Mouse (Mus musculus) left cerebral cortex, adult 8-10 months (tissue): ENCODE measurements around the gene Cnfn. TPM values are rescaled to one million over a fixed set of nuclear protein-coding genes. Genes with fewer than 3 reads are reported as not detected.
"Not testable (repeated sequence)": the region's sequence is repeated elsewhere in the genome, so short reads cannot be mapped to it uniquely, and the experiment has no call there.

ENCODE experiments used
- DNase-seq, 2 experiments: peaks; one replicate each; pipeline ENCODE4 v3.0.0; 2022; ENCODE audit warnings: low spot score in 2 of 2
- total RNA-seq, 4 experiments: library from RNA; stranded (reverse); gene quantifications; 2 replicates each; pipeline ENCODE4 v1.2.4; 2022

The Cnfn gene
- total RNA-seq, 4 experiments from 2014 or later, result not detected

GRCm38 (mm10) chr7:25365937-25366625, 3.4 kb downstream of the Cnfn start:
- DNase-seq, result no peak

GRCm38 (mm10) chr7:25363632-25364031, 5.9 kb downstream of the Cnfn start:
- no peak for DNase-seq

GRCm38 (mm10) chr7:25363151-25363550, 6.4 kb downstream of the Cnfn start:
- DNase-seq, result no peak

GRCm38 (mm10) chr7:25358721-25359206, 10.8 kb downstream of the Cnfn start:
- DNase-seq, result no peak

- DNase-seq, result no peak
These were observed 20.7 kb downstream of the Cnfn start for GRCm38 (mm10) chr7:25348861-25349260.

- no peak for DNase-seq
These were observed 28.3 kb downstream of the Cnfn start for GRCm38 (mm10) chr7:25341000-25341784.

GRCm38 (mm10) chr7:25339329-25339728, 30.2 kb downstream of the Cnfn start:
- no peak for DNase-seq

GRCm38 (mm10) chr7:25334472-25334871, 35.1 kb downstream of the Cnfn start:
- DNase-seq, result no peak

- DNase-seq, result peak in 1 of 2 experiments; percentile 36
These were observed 35.8 kb downstream of the Cnfn start for GRCm38 (mm10) chr7:25333596-25334307.

GRCm38 (mm10) chr7:25326233-25326632, 43.3 kb downstream of the Cnfn start:
- no peak for DNase-seq

- not testable (repeated sequence) for DNase-seq
These were observed 44.1 kb downstream of the Cnfn start for GRCm38 (mm10) chr7:25325431-25325830.

GRCm38 (mm10) chr7:25323219-25323618, 46.3 kb downstream of the Cnfn start:
- no peak for DNase-seq

GRCm38 (mm10) chr7:25322058-25322484, 47.5 kb downstream of the Cnfn start:
- DNase-seq, result no peak

Other genes with a start within 250 kb of the Cnfn start
- 10 to 100 TPM; 10.5 to 13.2 (median 11.9) TPM for gene Pou2f2, start 190.0 kb downstream of the Cnfn start, total RNA-seq
- gene Dedd2, start 149.1 kb downstream of the Cnfn start, total RNA-seq, result 10 to 100 TPM; 21.2 to 24.5 (median 22.2) TPM
- gene Zfp526, start 148.3 kb downstream of the Cnfn start, total RNA-seq, result 10 to 100 TPM; 12.1 to 12.9 (median 12.8) TPM
- gene Gsk3a, start 131.9 kb downstream of the Cnfn start, total RNA-seq, result 100 to 1,000 TPM; 214 to 232 (median 222) TPM
- gene Erf, start 119.0 kb downstream of the Cnfn start, total RNA-seq, result 10 to 100 TPM; 61.3 to 75.7 (median 69.9) TPM
- gene Cic, start 102.0 kb downstream of the Cnfn start, total RNA-seq, result 100 to 1,000 TPM; 196 to 238 (median 227) TPM
- gene Pafah1b3, start 71.7 kb downstream of the Cnfn start, total RNA-seq, result 10 to 100 TPM; 29.5 to 38.7 (median 32.2) TPM
- not detected for gene Prr19, start 68.3 kb downstream of the Cnfn start, total RNA-seq
- 10 to 100 TPM; 40.7 to 46.5 (median 42.0) TPM for gene Tmem145, start 63.6 kb downstream of the Cnfn start, total RNA-seq
- gene Megf8, start 52.6 kb downstream of the Cnfn start, total RNA-seq, result 100 to 1,000 TPM in 3 of 4 experiments, 10 to 100 TPM in 1; 99.2 to 109 (median 104) TPM
- gene Lipe, start 29.0 kb upstream of the Cnfn start, total RNA-seq, result 10 to 100 TPM in 1 of 4 experiments, 1 to 10 TPM in 3; 8.2 to 10.7 (median 8.8) TPM
- not detected for gene Cxcl17, start 43.2 kb upstream of the Cnfn start, total RNA-seq
- gene Ceacam1, start 107.9 kb upstream of the Cnfn start, total RNA-seq, result 1 to 10 TPM; 2.3 to 3.3 (median 2.8) TPM
- gene Ceacam2, start 170.1 kb upstream of the Cnfn start, total RNA-seq, result under 1 TPM; 0.39 to 0.81 (median 0.64) TPM
- gene Erich4, start 246.2 kb upstream of the Cnfn start, total RNA-seq, result not detected
- 10 to 100 TPM; 53.2 to 58.0 (median 55.7) TPM for gene Dmac2, start 249.7 kb upstream of the Cnfn start, total RNA-seq